Mouse (Mus musculus): Measurements from ENCODE around the gene Tubb2a. TPM values are rescaled to one million over a fixed set of nuclear protein-coding genes. Genes with fewer than 3 reads are reported as not detected.
A peak's percentile ranks its signal among the peaks of the same experiment; 100 is the strongest.

Gene Tubb2a
- total and polyA plus RNA-seq, 3 experiments, result 38.8 to 55.9 TPM; not detected in 1

GRCm38 (mm10) chr13:34101247-34101646, 23.4 kb upstream of the Tubb2a start (continued):
- TF ChIP-seq CHD1 (IDR thresholded peaks at IDR 0.05; ENCODE audit: low read depth, low read length) (no peak), ELF1 (IDR thresholded peaks at IDR 0.05; ENCODE audit: low read depth, low read length) (no peak), RCOR1 (IDR thresholded peaks at IDR 0.05; ENCODE audit: low read depth, low read length) (no peak), ZKSCAN1 (IDR thresholded peaks at IDR 0.05; ENCODE audit: low read depth, low read length) (no peak), NRF1 (IDR thresholded peaks at IDR 0.05; ENCODE audit: insufficient read depth, low read depth, low read length, poor library complexity, severe bottlenecking) (no peak), ZMIZ1 (IDR thresholded peaks at IDR 0.05; ENCODE audit: low read depth, low read length) (no peak), POLR2AphosphoS5 (IDR thresholded peaks at IDR 0.05; ENCODE audit: borderline replicate concordance, low read depth, low read length) (no peak), MXI1 (IDR thresholded peaks at IDR 0.05; ENCODE audit: low read depth, low read length) (no peak), MAX (IDR thresholded peaks at IDR 0.05; ENCODE audit: low read length) (no peak), SIN3A (IDR thresholded peaks at IDR 0.05; ENCODE audit: low read length) (no peak), GATA1 (IDR thresholded peaks at IDR 0.05; ENCODE audit: low read depth, low read length) (peak; percentile 46; the same call in 1 of the 2 replicates), TBP (IDR thresholded peaks at IDR 0.05; ENCODE audit: low read depth, low read length) (no peak), CTCF (IDR thresholded peaks at IDR 0.05 in 2 of 3, conservative IDR thresholded peaks at IDR 0.05 in 1 of 3; ENCODE audit: control insufficient read depth in 1 of 3, insufficient read depth in 1 of 3, low read depth in 2 of 3, low read length in 3 of 3, poor library complexity in 1 of 3, severe bottlenecking in 1 of 3) (0 out of 6 replicates have a peak, but pooled peaks of 1 of the 3 experiments have one; percentile 9)

DNA sequence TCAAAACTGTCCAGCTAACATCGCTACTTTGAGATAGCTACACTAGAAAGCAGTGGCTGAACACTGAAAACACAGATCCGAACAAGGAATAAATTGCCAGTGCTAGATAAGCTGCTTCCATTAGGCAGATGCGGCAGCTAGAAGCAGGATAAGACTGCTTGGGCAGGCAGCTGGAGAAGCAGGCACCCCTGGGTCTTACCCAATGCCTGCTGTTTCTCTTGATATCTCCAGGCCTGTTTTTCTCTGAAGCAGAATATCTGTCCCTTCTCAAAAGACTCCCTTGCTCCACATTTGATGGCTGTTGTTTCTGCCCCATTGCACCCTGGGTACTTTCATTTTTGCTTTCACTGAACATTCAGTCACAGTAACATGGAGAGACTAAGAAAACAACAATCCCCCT, 22.9 kb upstream of the Tubb2a start:
- peak; percentile 79 for DNase-seq (ENCODE audit: low read depth, low spot score)
- Histone ChIP-seq H3K36me3 (ENCODE audit: control insufficient read depth in 1 of 2, insufficient read depth in 2 of 2, low read length in 2 of 2) (peaks cover 0 to 14% of the 10 kb centered on the region in 2 experiments; a peak in 2 of 4 replicates), H3K4me3 (ENCODE audit: control insufficient read depth in 1 of 2, insufficient read depth in 1 of 2, low read depth in 2 of 2, low read length in 2 of 2) (peak overlapping the region; percentile 56 to 78), H3K9me3 (replicated peaks; ENCODE audit: insufficient read depth, low read length) (no peaks in the 10 kb centered on the region), H3K4me1 (ENCODE audit: control insufficient read depth in 1 of 2, insufficient read depth in 2 of 2, low read length in 2 of 2) (peaks cover 5 to 14% of the 10 kb centered on the region in 2 experiments), H3K79me2 (ENCODE audit: control insufficient read depth, insufficient read depth, low read length, poor library complexity) (no peaks in the 10 kb centered on the region), H3K9ac (ENCODE audit: control insufficient read depth, low read depth, low read length, poor library complexity, severe bottlenecking) (peak overlapping the region; percentile 58), H3K27ac (ENCODE audit: control insufficient read depth, low read depth, low read length) (peak overlapping the region; percentile 66), H3K27me3 (ENCODE audit: control insufficient read depth in 1 of 2, insufficient read depth in 2 of 2, low read length in 2 of 2) (no peaks in the 10 kb centered on the region)
- TF ChIP-seq CHD2 (IDR thresholded peaks at IDR 0.05; ENCODE audit: low read length) (no peak), TBP (IDR thresholded peaks at IDR 0.05; ENCODE audit: low read depth, low read length) (peak; percentile 70), MAFK (IDR thresholded peaks at IDR 0.05; ENCODE audit: borderline replicate concordance, low read depth, low read length) (no peak), TCF12 (IDR thresholded peaks at IDR 0.05; ENCODE audit: low read depth, low read length) (peak; percentile 89), JUND (IDR thresholded peaks at IDR 0.05; ENCODE audit: low read depth, low read length) (no peak), ETS1 (IDR thresholded peaks at IDR 0.05; ENCODE audit: low read depth, low read length) (peak; percentile 80), NELFE (IDR thresholded peaks at IDR 0.05; ENCODE audit: low read depth, low read length) (0 out of 2 replicates have a peak, but pooled peaks have one; percentile 23), EP300 (IDR thresholded peaks at IDR 0.05; ENCODE audit: low read depth in 1 of 2, low read length in 2 of 2) (peak; percentile 84), SMC3 (IDR thresholded peaks at IDR 0.05; ENCODE audit: low read depth, low read length) (no peak), GATA1 (IDR thresholded peaks at IDR 0.05; ENCODE audit: low read depth, low read length) (peak; percentile 77), BHLHE40 (IDR thresholded peaks at IDR 0.05; ENCODE audit: borderline replicate concordance, low read depth, low read length) (0 out of 2 replicates have a peak, but pooled peaks have one; percentile 42), SIN3A (IDR thresholded peaks at IDR 0.05; ENCODE audit: low read length) (peak; percentile 60), ZMIZ1 (IDR thresholded peaks at IDR 0.05; ENCODE audit: low read depth, low read length) (no peak), POLR2A (IDR thresholded peaks at IDR 0.05; ENCODE audit: control insufficient read depth in 1 of 2, insufficient read depth in 1 of 2, low read depth in 1 of 2, low read length in 2 of 2, poor library complexity in 1 of 2) (peak in 1 of 2 experiments; percentile 41; a peak in 1 of 4 replicates), TAL1 (IDR thresholded peaks at IDR 0.05; ENCODE audit: low read length) (peak; percentile 88), HCFC1 (IDR thresholded peaks at IDR 0.05; ENCODE audit: low read depth, low read length) (peak; percentile 58; the same call in 1 of the 2 replicates), MEF2A (IDR thresholded peaks at IDR 0.05; ENCODE audit: extremely low read depth, insufficient replicate concordance, low read depth, low read length, poor library complexity, severe bottlenecking) (no peak), RCOR1 (IDR thresholded peaks at IDR 0.05; ENCODE audit: low read depth, low read length) (peak; percentile 65), MXI1 (IDR thresholded peaks at IDR 0.05; ENCODE audit: low read depth, low read length) (peak; percentile 51; the same call in 1 of the 2 replicates), CHD1 (IDR thresholded peaks at IDR 0.05; ENCODE audit: low read depth, low read length) (no peak)
